Mouse (Mus musculus) myocyte (in vitro differentiated cells): ENCODE measurements around the gene Bglap2.

Experiments
- CEBPB ChIP-seq: IDR thresholded peaks from 2 replicates; pipeline ENCODE4 v1.6.1; 2011; ENCODE audit warnings: mild to moderate bottlenecking, moderate library complexity; ENCODE audit not compliant: poor library complexity, insufficient read depth, severe bottlenecking
- E2F4 ChIP-seq: IDR thresholded peaks from one replicate; pipeline ENCODE4 v1.6.1; 2011; ENCODE audit warnings: mild to moderate bottlenecking, control low read depth, moderate library complexity; ENCODE audit not compliant: insufficient read depth
- MAX ChIP-seq: IDR thresholded peaks from one replicate; pipeline ENCODE4 v1.6.1; 2011; ENCODE audit warnings: low read depth, mild to moderate bottlenecking, control low read depth
- MYOD1 ChIP-seq, 3 experiments: IDR thresholded peaks; one replicate each; pipeline ENCODE4 v1.6.1; 2011; ENCODE audit warnings: control low read depth in 2 of 3, low read depth in 2 of 3, mild to moderate bottlenecking in 2 of 3, moderate library complexity in 1 of 3; ENCODE audit not compliant: insufficient read length in 2 of 3, control insufficient read depth in 1 of 3
- MYOG ChIP-seq, 3 experiments: IDR thresholded peaks; one replicate each; pipeline ENCODE4 v1.6.1; 2011; ENCODE audit warnings: control low read depth in 2 of 3, low read depth in 2 of 3, mild to moderate bottlenecking in 2 of 3; ENCODE audit not compliant: insufficient read length in 2 of 3, control insufficient read depth in 1 of 3, insufficient read depth in 1 of 3
- POLR2A ChIP-seq: IDR thresholded peaks from one replicate; pipeline ENCODE4 v1.6.1; 2011; ENCODE audit warnings: low read depth, mild to moderate bottlenecking, control low read depth, moderate library complexity; ENCODE audit not compliant: insufficient read length
- POLR2AphosphoS2 ChIP-seq: IDR thresholded peaks from one replicate; pipeline ENCODE4 v1.6.1; 2011; ENCODE audit warnings: low read depth, control low read depth; ENCODE audit not compliant: insufficient read length
- REST ChIP-seq: IDR thresholded peaks from one replicate; pipeline ENCODE4 v1.6.1; 2011; ENCODE audit warnings: mild to moderate bottlenecking, control low read depth, moderate library complexity; ENCODE audit not compliant: insufficient read depth, insufficient read length
- TCF12 ChIP-seq: IDR thresholded peaks from one replicate; pipeline ENCODE4 v1.6.1; 2011; ENCODE audit warnings: mild to moderate bottlenecking, control low read depth; ENCODE audit not compliant: poor library complexity, insufficient read depth, severe bottlenecking
- TCF3 ChIP-seq: IDR thresholded peaks from one replicate; pipeline ENCODE4 v1.6.1; 2011; ENCODE audit warnings: low read depth, control low read depth; ENCODE audit not compliant: insufficient read length
- USF1 ChIP-seq: IDR thresholded peaks from one replicate; pipeline ENCODE4 v1.6.1; 2011; ENCODE audit warnings: low read depth, mild to moderate bottlenecking, control low read depth, moderate library complexity

GRCm38 (mm10) chr3:88393776-88394375 is 15.4 kb upstream of the Bglap2 start:
- TF ChIP-seq POLR2A (no peak), E2F4 (no peak), MAX (no peak), POLR2AphosphoS2 (no peak), CEBPB (no peak), TCF3 (no peak), REST (no peak), MYOG (IDR thresholded peaks at IDR 0.05; ENCODE audit: control insufficient read depth in 1 of 3, insufficient read depth in 1 of 3, insufficient read length in 2 of 3, low read depth in 2 of 3) (no peak), MYOD1 (IDR thresholded peaks at IDR 0.05; ENCODE audit: control insufficient read depth in 1 of 3, insufficient read length in 2 of 3, low read depth in 2 of 3) (no peak), USF1 (no peak), TCF12 (no peak)
